Mouse (Mus musculus) activated CD4-positive, CD25-positive, alpha-beta regulatory T cell, adult 4 months (primary cell): Measurements from ENCODE around the gene Acap2. TPM values are rescaled to one million over a fixed set of nuclear protein-coding genes. Genes with fewer than 3 reads are reported as not detected.
A peak's percentile ranks its signal among the peaks of the same experiment; 100 is the strongest.

ENCODE experiments used
- ATAC-seq: one replicate; pipeline ENCODE4 v1.8.0; 2017
- polyA plus RNA-seq, 2 experiments: library from polyadenylated mRNA; unstranded; fragments of 100-300 nt; shearing (Covaris generic); gene quantifications; one replicate each; pipeline ENCODE4 v1.2.1; 2017

The Acap2 gene
- polyA plus RNA-seq, 2 experiments from 2014 or later = 12.5 to 16.5 TPM

GRCm38 (mm10) chr16:31167017-31167887 lies 33.8 kb downstream of the Acap2 start:
- ATAC-seq = no peak

DNA sequence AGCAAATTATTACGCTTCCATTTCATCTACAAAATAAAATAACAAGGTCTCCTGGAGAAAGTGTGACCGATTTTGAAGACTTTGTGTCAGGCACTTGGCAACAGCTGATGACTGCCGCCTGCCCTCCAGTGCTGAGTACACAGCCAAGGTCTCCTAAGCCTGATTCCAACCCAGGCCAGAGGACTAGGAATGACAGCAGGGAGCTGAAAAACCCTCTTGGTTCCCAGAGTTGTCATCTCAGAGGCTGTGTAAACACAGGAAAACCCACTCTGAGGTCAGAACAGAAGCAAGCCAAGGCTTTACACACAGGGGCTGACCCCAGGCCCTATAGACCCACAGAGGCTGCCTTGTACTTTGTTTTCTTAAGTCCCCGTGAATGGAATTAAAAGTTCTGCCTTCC lies 35.1 kb downstream of the Acap2 start:
- ATAC-seq = no peak

- no peak for ATAC-seq
Measured at GRCm38 (mm10) chr16:31165467-31165866, 35.6 kb downstream of the Acap2 start.

DNA sequence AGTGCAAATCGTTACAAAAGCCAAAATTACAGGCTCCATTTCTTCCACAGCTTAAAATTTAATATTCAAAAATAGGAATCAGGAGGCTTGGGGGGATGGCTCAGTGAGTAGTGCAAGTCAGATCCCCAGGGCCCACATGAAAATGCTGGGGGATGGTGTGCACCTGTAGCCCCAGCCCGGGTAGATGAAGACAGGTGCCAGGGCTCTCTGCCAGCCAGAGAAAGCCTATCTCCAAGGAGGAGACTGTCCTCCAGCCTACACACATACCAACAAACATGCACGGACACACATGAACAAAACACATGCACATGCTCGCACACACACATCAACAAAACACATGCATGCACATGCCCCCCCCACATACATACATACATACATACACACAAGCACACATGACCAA lies 36.9 kb downstream of the Acap2 start:
- no peak for ATAC-seq

DNA sequence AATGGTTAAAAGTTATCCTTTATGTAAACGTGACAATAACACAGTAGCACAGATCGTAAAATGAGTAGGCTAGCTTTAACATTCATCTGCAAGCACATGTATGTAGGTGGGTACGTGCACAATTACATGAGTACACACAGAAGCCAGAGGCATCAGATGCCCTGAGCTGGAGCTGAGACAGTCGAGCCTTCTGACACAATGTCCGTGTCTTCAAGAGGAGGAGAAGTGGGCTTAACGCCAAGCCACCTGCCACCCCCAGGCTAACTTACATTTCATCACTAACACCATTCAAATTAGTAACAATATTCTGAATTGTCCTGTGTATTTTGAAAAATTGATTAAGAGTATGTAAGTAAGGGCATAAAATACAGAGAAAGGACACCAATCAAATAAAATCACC lies 40.6 kb downstream of the Acap2 start:
- no peak for ATAC-seq

- no peak for ATAC-seq
Measured at GRCm38 (mm10) chr16:31159491-31159890, 41.6 kb downstream of the Acap2 start.

DNA sequence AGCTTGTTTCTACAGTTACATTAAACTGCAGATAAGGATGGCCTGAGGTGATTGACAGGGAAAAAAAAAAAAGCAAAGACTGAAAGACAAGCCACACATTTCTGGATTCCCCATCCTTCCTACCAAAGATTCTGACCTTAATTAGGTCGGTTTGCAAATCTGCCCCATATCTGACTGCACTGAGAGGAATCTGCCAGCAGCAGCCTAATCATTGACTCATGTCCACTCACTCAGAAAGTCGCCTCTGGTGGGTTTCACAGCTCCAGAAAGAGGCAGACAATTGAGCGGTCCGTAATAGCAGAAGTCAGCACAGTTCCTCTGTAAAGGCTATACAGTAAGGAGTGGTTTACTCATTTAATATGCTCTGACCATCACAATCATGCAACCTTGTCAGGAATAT lies 51.2 kb downstream of the Acap2 start:
- ATAC-seq = no peak

DNA sequence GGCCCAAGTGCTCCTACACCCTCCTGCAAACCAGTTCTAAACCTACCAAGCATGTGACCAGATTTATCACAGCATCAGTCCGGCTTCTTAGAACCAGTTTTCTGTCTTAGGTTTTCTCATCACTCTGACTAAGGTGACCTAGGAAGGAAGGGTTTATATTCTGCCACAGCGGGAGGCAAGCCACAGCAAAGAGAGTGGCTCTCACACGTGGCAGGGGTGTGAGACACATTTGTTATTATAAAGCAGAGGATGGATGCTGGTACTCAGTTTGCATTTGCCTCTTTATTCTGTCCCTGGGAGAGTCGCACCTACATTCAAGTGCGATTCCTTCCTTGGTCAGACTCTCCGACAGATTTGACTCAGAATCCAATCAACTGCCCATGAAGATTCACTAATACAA lies 52.2 kb downstream of the Acap2 start:
- no peak for ATAC-seq

DNA sequence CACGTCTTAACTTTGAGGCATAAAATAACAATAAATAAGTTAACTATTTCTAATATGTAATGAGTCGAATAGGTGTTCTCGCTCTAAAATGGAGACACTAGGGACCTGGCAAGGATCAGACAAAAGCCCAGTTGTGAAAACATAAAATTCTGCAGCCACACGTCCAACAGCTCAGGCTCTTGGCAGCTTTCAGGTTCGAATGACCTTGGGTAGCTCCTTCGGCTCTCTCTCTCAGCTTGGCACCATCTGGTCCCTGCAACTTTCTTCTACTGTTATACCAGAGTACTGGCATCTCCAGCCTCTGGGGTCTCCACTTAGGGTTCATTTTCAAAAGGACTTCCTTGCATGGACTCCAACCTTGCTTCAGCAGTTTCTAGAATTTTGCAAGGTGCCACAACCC lies 53.3 kb downstream of the Acap2 start:
- ATAC-seq = no peak

GRCm38 (mm10) chr16:31141916-31142315 lies 59.1 kb downstream of the Acap2 start:
- ATAC-seq = no peak

GRCm38 (mm10) chr16:31136616-31137253 lies 64.3 kb downstream of the Acap2 start:
- peak; percentile 43 for ATAC-seq

- no peak for ATAC-seq
Measured at GRCm38 (mm10) chr16:31135519-31135918, 65.5 kb downstream of the Acap2 start.

GRCm38 (mm10) chr16:31131531-31131930 lies 69.5 kb downstream of the Acap2 start:
- no peak for ATAC-seq

DNA sequence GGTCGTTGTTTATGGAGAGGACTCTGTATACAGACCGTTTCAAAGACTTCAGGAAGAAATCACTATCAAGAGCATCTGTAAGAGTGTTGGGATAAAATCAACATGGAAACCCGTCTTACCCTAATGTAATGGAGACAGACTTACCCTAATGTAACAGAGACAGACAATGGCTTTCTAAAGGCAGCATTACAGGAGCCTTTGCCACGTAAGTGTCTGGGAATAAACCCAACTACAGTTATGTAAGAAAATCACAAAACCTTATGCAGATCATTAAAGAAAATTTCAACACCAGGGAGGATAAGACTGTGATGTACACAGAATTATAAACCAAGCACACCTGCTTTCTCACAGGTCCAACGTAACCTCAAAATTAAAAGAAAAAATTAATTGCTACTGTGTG lies 72.9 kb downstream of the Acap2 start:
- ATAC-seq = no peak

DNA sequence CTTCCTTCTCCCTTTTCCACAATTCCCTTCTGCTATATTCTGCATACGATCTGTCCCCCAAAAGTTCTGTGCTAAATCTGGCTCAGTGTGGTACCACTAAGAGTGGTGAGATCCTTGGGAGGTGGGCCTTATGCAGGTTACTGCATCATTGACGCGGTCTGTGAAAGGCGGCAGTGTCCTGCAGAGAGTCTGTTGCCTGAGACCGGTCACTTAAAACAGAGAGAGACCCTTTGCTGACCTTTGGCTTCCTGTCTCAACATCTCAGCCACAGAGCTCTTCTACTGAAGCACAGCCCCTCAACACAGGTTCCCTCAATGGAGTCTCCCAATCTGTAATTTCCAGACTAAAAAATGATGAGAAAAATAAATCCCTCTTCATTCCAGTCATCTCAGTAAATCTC lies 76.1 kb downstream of the Acap2 start:
- ATAC-seq = no peak

DNA sequence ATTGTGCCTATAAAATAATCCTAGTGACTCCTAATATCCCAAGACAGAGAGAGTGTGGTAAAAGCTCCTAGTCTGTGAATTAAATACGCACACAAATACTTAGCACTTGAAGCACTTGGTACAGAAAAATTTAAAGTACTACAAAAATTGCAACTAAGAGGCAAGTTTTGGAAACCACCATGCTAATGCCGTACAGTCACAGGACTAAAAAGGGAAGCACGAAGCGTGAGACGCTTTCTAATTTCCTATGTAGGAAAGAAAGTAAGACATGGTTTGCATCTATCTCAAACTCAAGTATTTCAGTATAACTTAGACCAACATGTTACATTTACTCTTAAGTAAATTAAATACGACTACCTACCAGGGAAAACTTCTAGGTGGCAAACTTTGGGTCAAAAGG lies 79.4 kb downstream of the Acap2 start:
- ATAC-seq = no peak

GRCm38 (mm10) chr16:31113596-31113995 lies 87.4 kb downstream of the Acap2 start:
- no peak for ATAC-seq

DNA sequence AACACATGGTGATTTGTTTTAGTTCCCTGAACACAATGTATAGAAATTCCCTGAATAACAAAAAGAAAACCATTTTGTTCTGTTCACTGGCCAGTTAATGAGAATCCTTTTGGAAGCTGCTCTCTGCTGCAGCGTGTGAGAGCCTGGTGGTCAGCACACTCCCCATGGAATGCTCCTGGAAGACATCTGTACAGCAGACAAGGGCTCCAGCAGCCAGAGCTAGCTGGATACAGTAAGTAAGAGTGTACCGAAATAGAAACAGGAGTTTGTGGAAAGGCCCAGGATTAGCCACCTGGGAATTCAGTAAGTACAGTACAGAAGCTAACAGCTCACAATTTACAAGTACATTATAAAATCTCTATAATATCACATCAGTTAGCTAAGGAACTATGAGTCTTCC lies 99.7 kb downstream of the Acap2 start:
- no peak for ATAC-seq

DNA sequence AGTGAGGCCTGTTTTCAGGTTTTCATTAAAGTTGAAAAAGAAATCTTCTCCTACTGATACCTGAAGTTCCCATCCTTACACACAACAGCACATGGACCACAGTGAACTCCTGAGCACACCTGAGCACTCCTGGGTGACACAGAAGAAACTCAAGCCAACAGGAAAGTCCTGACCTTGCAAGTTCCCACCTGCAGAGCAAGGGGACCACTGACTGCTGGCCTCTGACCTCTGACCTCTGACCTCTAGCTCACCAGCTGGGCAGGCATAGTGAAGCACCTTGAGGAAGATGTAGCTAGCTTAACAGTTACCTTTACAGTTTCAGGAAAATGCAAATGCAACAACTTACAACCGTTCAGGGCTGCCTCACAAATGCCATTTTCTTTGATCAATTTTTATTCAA lies 101.1 kb downstream of the Acap2 start:
- ATAC-seq = no peak

DNA sequence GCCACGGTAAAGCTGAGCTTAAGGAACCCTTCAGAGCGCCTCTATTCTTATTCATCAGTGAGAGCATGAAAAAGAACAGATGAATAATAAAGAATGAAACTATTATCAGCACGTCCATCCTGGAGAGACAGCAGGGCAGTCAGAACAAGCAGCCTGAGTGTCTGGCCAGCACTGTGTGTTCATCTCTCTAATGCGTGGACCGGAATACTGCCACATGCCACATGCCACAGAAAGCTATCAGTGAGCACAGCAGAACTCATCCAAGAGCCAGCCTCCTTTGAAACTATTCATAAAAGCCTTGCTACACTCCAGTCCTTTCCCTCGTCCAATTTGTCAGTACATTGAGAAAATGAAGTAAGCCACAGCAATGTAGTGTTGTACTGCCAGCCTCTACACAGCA lies 107.0 kb downstream of the Acap2 start:
- ATAC-seq = no peak

DNA sequence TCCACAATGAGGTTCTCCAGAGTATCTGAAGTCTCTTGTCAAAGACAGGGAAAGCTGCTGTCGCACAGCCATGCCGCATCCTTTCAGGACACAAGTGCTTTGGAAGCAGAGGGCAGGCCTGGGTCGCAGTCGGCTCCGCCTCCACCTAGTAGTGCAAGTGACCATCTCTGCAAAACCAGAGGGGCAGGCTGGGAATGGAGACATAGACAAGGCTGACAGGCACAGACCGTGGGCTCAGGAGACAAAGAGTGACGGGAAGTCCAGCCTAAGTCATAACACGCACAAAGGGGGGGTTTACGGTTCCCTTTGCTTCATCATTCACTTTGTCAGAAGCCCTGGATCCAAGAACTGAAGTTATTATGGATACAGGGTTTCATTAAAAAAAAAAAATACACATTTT lies 107.9 kb downstream of the Acap2 start:
- no peak for ATAC-seq

- no peak for ATAC-seq
Measured at GRCm38 (mm10) chr16:31081891-31082290, 119.2 kb downstream of the Acap2 start.

DNA sequence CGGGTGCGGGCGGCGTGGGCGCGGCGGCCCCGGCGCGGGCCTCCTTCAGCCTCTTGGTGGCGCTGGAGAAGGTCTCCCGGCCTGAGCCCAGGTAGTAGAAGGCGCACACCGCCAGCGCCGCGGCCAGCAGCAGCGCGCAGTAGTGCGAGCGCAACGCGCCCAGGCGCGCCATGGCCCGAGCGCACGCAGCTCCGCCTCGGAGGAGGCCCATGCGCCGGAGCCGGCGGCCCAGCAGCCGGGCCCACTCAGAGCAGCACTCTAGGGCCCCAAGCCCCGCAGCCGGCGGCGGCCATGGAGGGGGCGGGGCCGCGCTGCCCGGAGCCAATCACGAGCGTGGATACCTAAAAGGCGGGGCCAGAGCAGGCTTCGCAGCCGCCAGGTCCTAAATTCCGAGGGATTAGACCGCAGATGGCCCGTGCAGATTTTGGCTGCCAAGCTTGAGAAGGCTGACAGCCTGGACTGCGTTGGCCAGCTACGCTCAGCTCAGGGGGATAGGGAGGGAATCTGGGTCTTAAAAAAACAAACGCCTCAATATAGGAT lies 119.8 kb downstream of the Acap2 start, which contains the start of gene Xxylt1:
Gene Xxylt1 (minus strand): TSS at position 308 of the 540 bp plus-strand sequence.
- ATAC-seq = peak; percentile 96

DNA sequence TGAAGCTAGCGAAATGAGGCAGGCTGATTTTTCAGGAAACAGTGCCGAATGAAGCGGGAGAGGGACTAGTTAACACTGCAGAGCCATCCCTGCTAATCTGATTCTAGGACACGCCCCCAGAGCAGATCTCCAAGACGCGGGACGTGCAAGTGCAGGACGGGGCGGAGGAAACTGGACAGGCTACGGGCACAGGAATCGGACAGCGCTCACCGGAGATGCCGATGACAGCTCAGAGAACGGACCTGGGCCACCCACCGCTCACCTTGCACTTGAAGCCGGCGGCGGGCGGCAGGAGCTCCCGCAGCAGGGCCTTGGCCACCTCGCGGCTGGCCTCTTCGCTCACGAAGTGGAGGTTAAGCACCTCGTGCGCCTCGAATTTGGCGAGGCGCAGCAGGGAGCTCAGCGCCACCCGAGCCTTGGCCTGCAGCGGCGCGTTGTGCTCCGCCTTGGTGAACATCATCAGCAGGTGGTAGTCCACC lies 120.4 kb downstream of the Acap2 start:
- peak; percentile 24 for ATAC-seq
